Mouse (Mus musculus) ES-E14 (cell line): Measurements from ENCODE around the gene Bdkrb2. TPM values are rescaled to one million over a fixed set of nuclear protein-coding genes. Genes with fewer than 3 reads are reported as not detected.

Source experiments
- DNase-seq: peaks from one replicate; pipeline ENCODE4 v3.0.0-alpha.2; 2013; ENCODE audit warnings: low read depth, low spot score
- H3K27ac ChIP-seq: 2 replicates; pipeline ENCODE4 v1.5.1; 2012; ENCODE audit warnings: low read depth, mild to moderate bottlenecking, low read length, moderate library complexity, mixed read lengths; ENCODE audit not compliant: poor library complexity, insufficient read depth, severe bottlenecking
- H3K36me3 ChIP-seq: 2 replicates; pipeline ENCODE4 v1.6.1; 2012; ENCODE audit warnings: mild to moderate bottlenecking, low read length, moderate library complexity, mixed read lengths; ENCODE audit not compliant: control insufficient read depth, poor library complexity, insufficient read depth, severe bottlenecking
- H3K4me1 ChIP-seq, 2 experiments: fragments of 150-350 bp in 1 of 2; sonication (generic) in 1 of 2; 2 replicates each; pipeline ENCODE4 v1.6.1; 2012; ENCODE audit warnings: low read length in 2 of 2, mild to moderate bottlenecking in 1 of 2, mixed read lengths in 1 of 2; ENCODE audit not compliant: control insufficient read depth in 2 of 2, insufficient read depth in 2 of 2, poor library complexity in 1 of 2
- H3K4me3 ChIP-seq, 2 experiments: fragments of 150-350 bp in 1 of 2; sonication (generic) in 1 of 2; 2 replicates each; pipeline ENCODE4 v1.5.1; 2012; ENCODE audit warnings: low read length in 2 of 2, low read depth in 1 of 2, mild to moderate bottlenecking in 1 of 2, mixed read lengths in 1 of 2; ENCODE audit not compliant: insufficient read depth in 1 of 2, poor library complexity in 1 of 2, severe bottlenecking in 1 of 2
- H3K9ac ChIP-seq: 2 replicates; pipeline ENCODE4 v1.6.1; 2012; ENCODE audit warnings: low read depth, mild to moderate bottlenecking, low read length, mixed read lengths; ENCODE audit not compliant: poor library complexity, insufficient read depth, severe bottlenecking
- H3K9me3 ChIP-seq: fragments of 150-350 bp; sonication (generic); 2 replicates; pipeline ENCODE4 v1.6.1; 2012; ENCODE audit warnings: low read depth, mild to moderate bottlenecking, low read length; ENCODE audit not compliant: control insufficient read depth, insufficient read depth
- CHD2 ChIP-seq: IDR thresholded peaks from 2 replicates; pipeline ENCODE4 v1.6.1; 2014; ENCODE audit warnings: mild to moderate bottlenecking, low read depth, low read length, inconsistent platforms
- HCFC1 ChIP-seq: IDR thresholded peaks from 2 replicates; pipeline ENCODE4 v1.6.1; 2012; ENCODE audit warnings: low read length, inconsistent platforms, borderline replicate concordance; ENCODE audit not compliant: insufficient read depth
- MAFK ChIP-seq: IDR thresholded peaks from 2 replicates; pipeline ENCODE4 v1.6.1; 2014; ENCODE audit warnings: mild to moderate bottlenecking, low read depth, low read length, inconsistent platforms; ENCODE audit not compliant: insufficient read depth
- ZC3H11A ChIP-seq: IDR thresholded peaks from 2 replicates; pipeline ENCODE4 v1.6.1; 2012; ENCODE audit warnings: low read depth, mild to moderate bottlenecking, inconsistent platforms, low read length, borderline replicate concordance
- ZNF384 ChIP-seq: IDR thresholded peaks from 2 replicates; pipeline ENCODE4 v1.6.1; 2012; ENCODE audit warnings: low read depth, low read length, inconsistent platforms
- in situ Hi-C, 2 experiments: fragments of 600-800 bp; cut with MboI; formaldehyde crosslinking; loops; one replicate each; pipeline ENCODE4 v1.15.1; 2025; ENCODE audit warnings: low sequenced_read_pairs in 2 of 2, inconsistent platforms in 1 of 2; ENCODE audit not compliant: unreplicated experiment in 2 of 2
- total RNA-seq: library from RNA; depleted of rRNA; stranded (reverse); fragments of 300-350 nt; gene quantifications from 2 replicates; pipeline ENCODE4 v1.2.3, GENCODE M21; 2012

Bdkrb2 gene
- total RNA-seq, 1 experiment = 1.2 TPM

GRCm38 (mm10) chr12:105539649-105540048 is 23.4 kb upstream of the Bdkrb2 start:
- no peak for TF ChIP-seq CHD2
- TF ChIP-seq ZC3H11A = no peak
- TF ChIP-seq MAFK = no peak
- TF ChIP-seq ZNF384 = no peak
- TF ChIP-seq HCFC1 = no peak
- Histone ChIP-seq H3K27ac (no peak overlapping the region), H3K9me3 (no peaks in the 10 kb centered on the region), H3K4me1 (peaks cover 2 to 7% of the 10 kb centered on the region in 2 experiments; a peak in 3 of 4 replicates), H3K36me3 (no peaks in the 10 kb centered on the region), H3K9ac (no peak overlapping the region), H3K4me3 (no peak overlapping the region)
- no peak for DNase-seq
- in situ Hi-C loops = no loop called here

GRCm38 (mm10) chr12:105541590-105542402 is 21.2 kb upstream of the Bdkrb2 start:
- Histone ChIP-seq H3K4me1 (peaks cover 2 to 8% of the 10 kb centered on the region in 2 experiments; a peak in 3 of 4 replicates), H3K27ac (no peak overlapping the region), H3K4me3 (no peak overlapping the region), H3K9me3 (no peaks in the 10 kb centered on the region), H3K36me3 (no peaks in the 10 kb centered on the region), H3K9ac (no peak overlapping the region)
- no peak for DNase-seq
- TF ChIP-seq ZNF384 = no peak
- TF ChIP-seq ZC3H11A = no peak
- TF ChIP-seq HCFC1 = no peak
- no peak for TF ChIP-seq MAFK
- TF ChIP-seq CHD2 = no peak
- in situ Hi-C loops = no loop called here

GRCm38 (mm10) chr12:105542513-105542912 is 20.5 kb upstream of the Bdkrb2 start:
- Histone ChIP-seq H3K9me3 (no peaks in the 10 kb centered on the region), H3K4me3 (no peak overlapping the region), H3K27ac (no peak overlapping the region), H3K36me3 (no peaks in the 10 kb centered on the region), H3K9ac (no peak overlapping the region), H3K4me1 (peaks cover 2 to 9% of the 10 kb centered on the region in 2 experiments; a peak in 3 of 4 replicates)
- in situ Hi-C loops = no loop called here
- no peak for TF ChIP-seq CHD2
- TF ChIP-seq ZC3H11A = no peak
- TF ChIP-seq HCFC1 = no peak
- no peak for TF ChIP-seq ZNF384
- no peak for TF ChIP-seq MAFK
- DNase-seq = no peak

GRCm38 (mm10) chr12:105543176-105543575 is 19.9 kb upstream of the Bdkrb2 start:
- Histone ChIP-seq H3K9ac (no peak overlapping the region), H3K4me3 (no peak overlapping the region), H3K4me1 (peaks cover 2 to 9% of the 10 kb centered on the region in 2 experiments; a peak in 3 of 4 replicates), H3K27ac (no peak overlapping the region), H3K36me3 (no peaks in the 10 kb centered on the region), H3K9me3 (no peaks in the 10 kb centered on the region)
- no peak for TF ChIP-seq ZNF384
- TF ChIP-seq ZC3H11A = no peak
- no peak for TF ChIP-seq CHD2
- no peak for TF ChIP-seq MAFK
- no peak for TF ChIP-seq HCFC1
- no peak for DNase-seq
- in situ Hi-C loops = no loop called here
